Mouse (Mus musculus) MEL (cell line): Measurements from ENCODE around the gene Ccdc122.

Source experiments
- CHD1 ChIP-seq: IDR thresholded peaks from 2 replicates; pipeline ENCODE4 v1.6.1; 2012; ENCODE audit warnings: low read depth, mild to moderate bottlenecking, inconsistent platforms, low read length, improper control_type of control experiment
- CTCF ChIP-seq, 3 experiments: IDR thresholded peaks in 2 of 3; conservative IDR thresholded peaks in 1 of 3; 2 replicates each; pipeline ENCODE4 v1.5.1; 2011 to 2012; ENCODE audit warnings: low read length in 3 of 3, low read depth in 2 of 3, mild to moderate bottlenecking in 2 of 3, improper control_type of control experiment in 1 of 3, inconsistent platforms in 1 of 3, mixed read lengths in 1 of 3, moderate library complexity in 1 of 3; ENCODE audit not compliant: control insufficient read depth in 1 of 3, insufficient read depth in 1 of 3, poor library complexity in 1 of 3, severe bottlenecking in 1 of 3
- EP300 ChIP-seq, 2 experiments: IDR thresholded peaks; 2 replicates each; pipeline ENCODE4 v1.6.1; 2011; ENCODE audit warnings: improper control_type of control experiment in 2 of 2, low read length in 2 of 2, low read depth in 1 of 2, mild to moderate bottlenecking in 1 of 2
- MAFK ChIP-seq: IDR thresholded peaks from 2 replicates; pipeline ENCODE4 v1.6.1; 2011; ENCODE audit warnings: low read depth, mild to moderate bottlenecking, low read length, improper control_type of control experiment, borderline replicate concordance
- MAX ChIP-seq: IDR thresholded peaks from 2 replicates; pipeline ENCODE4 v1.6.1; 2011; ENCODE audit warnings: low read length, improper control_type of control experiment
- POLR2A ChIP-seq, 2 experiments: IDR thresholded peaks; 2 replicates each; pipeline ENCODE4 v1.6.1; 2011 to 2012; ENCODE audit warnings: low read length in 2 of 2, mild to moderate bottlenecking in 2 of 2, control low read depth in 1 of 2, improper control_type of control experiment in 1 of 2, low read depth in 1 of 2, moderate library complexity in 1 of 2; ENCODE audit not compliant: control insufficient read depth in 1 of 2, insufficient read depth in 1 of 2, poor library complexity in 1 of 2
- RAD21 ChIP-seq: IDR thresholded peaks from 2 replicates; pipeline ENCODE4 v1.6.1; 2011; ENCODE audit warnings: mild to moderate bottlenecking, low read depth, low read length, improper control_type of control experiment
- TBP ChIP-seq: IDR thresholded peaks from 2 replicates; pipeline ENCODE4 v1.8.0; 2011; ENCODE audit warnings: low read depth, low read length, improper control_type of control experiment
- USF1 ChIP-seq: IDR thresholded peaks from 2 replicates; pipeline ENCODE4 v1.6.1; 2014; ENCODE audit warnings: low read depth, mild to moderate bottlenecking, inconsistent platforms, low read length, improper control_type of control experiment, moderate library complexity
- ZKSCAN1 ChIP-seq: IDR thresholded peaks from 2 replicates; pipeline ENCODE4 v1.6.1; 2012; ENCODE audit warnings: low read depth, mild to moderate bottlenecking, inconsistent platforms, low read length, improper control_type of control experiment, moderate library complexity
- ZMIZ1 ChIP-seq: IDR thresholded peaks from 2 replicates; pipeline ENCODE4 v1.6.1; 2012; ENCODE audit warnings: low read depth, mild to moderate bottlenecking, inconsistent platforms, low read length, improper control_type of control experiment, moderate library complexity
- ZNF384 ChIP-seq: IDR thresholded peaks from 2 replicates; pipeline ENCODE4 v1.6.1; 2012; ENCODE audit warnings: low read depth, mild to moderate bottlenecking, inconsistent platforms, low read length, improper control_type of control experiment

DNA sequence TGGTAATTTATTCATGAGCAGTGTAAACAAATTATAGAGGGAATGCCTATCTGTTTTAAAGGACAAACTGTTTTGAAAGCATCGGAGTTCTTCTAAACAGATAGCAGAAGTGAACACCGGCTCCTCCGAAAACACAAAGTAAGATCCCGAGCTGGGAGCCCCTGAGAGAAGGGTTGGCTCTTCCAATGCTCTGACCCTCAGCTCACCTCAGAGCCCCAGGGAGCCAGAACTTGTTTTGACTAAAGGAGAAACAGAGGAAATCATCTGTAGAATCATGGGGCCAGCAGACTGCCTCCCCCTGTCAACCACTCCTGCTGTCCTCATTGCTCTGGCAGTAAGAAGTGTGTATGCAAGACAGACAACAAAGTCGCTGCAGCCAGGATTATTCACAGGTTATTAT lies 31.0 kb upstream of the Ccdc122 start:
- no peak for TF ChIP-seq CTCF (IDR thresholded peaks at IDR 0.05 in 2 of 3, conservative IDR thresholded peaks at IDR 0.05 in 1 of 3; ENCODE audit: control insufficient read depth in 1 of 3, insufficient read depth in 1 of 3, low read depth in 2 of 3, low read length in 3 of 3, poor library complexity in 1 of 3, severe bottlenecking in 1 of 3)
- TF ChIP-seq ZMIZ1 = no peak
- no peak for TF ChIP-seq ZKSCAN1
- no peak for TF ChIP-seq POLR2A (IDR thresholded peaks at IDR 0.05; ENCODE audit: control insufficient read depth in 1 of 2, insufficient read depth in 1 of 2, low read depth in 1 of 2, low read length in 2 of 2, poor library complexity in 1 of 2)
- no peak for TF ChIP-seq CHD1
- no peak for TF ChIP-seq EP300 (IDR thresholded peaks at IDR 0.05; ENCODE audit: low read depth in 1 of 2, low read length in 2 of 2)
- no peak for TF ChIP-seq TBP
- TF ChIP-seq MAX = no peak
- no peak for TF ChIP-seq MAFK
- TF ChIP-seq USF1 = no peak
- no peak for TF ChIP-seq RAD21
- no peak for TF ChIP-seq ZNF384
